Mouse (Mus musculus) hindbrain, embryonic 14.5 days (tissue): ENCODE results near the gene Gm4778. TPM values are rescaled to one million over a fixed set of nuclear protein-coding genes. Genes with fewer than 3 reads are reported as not detected.

ENCODE experiments used
- polyA plus RNA-seq: library from polyadenylated mRNA; unstranded; fragments of >200 nt; fragmentation: Nextera tagmentation; extraction: Ambion mirVana; gene quantifications from 2 replicates; pipeline ENCODE4 v1.2.1, GENCODE M21; 2014

Gm4778 gene
- polyA plus RNA-seq, 1 experiment from 2014 or later, result not detected

Other genes with a start within 250 kb of the Gm4778 start
- gene Gm9125, start 209.2 kb upstream of the Gm4778 start, polyA plus RNA-seq, result not detected in 2 replicates
- gene Gm10697, start 191.4 kb upstream of the Gm4778 start, polyA plus RNA-seq, result not detected in 2 replicates
- gene Gm10696, start 85.8 kb upstream of the Gm4778 start, polyA plus RNA-seq, result not detected in 2 replicates
- not detected in 2 replicates for gene Gm5286, start 67.3 kb upstream of the Gm4778 start, polyA plus RNA-seq
- gene Them4, start 46.1 kb downstream of the Gm4778 start, polyA plus RNA-seq, result 62.1 and 66.4 TPM in 2 replicates
- gene Them5, start 78.1 kb downstream of the Gm4778 start, polyA plus RNA-seq, result not detected in 2 replicates
- 2.6 and 4.1 TPM in 2 replicates for gene C2cd4d, start 98.4 kb downstream of the Gm4778 start, polyA plus RNA-seq
- 0.36 and 0.57 TPM in 2 replicates for gene Rorc, start 108.8 kb downstream of the Gm4778 start, polyA plus RNA-seq
- gene Lingo4, start 134.5 kb downstream of the Gm4778 start, polyA plus RNA-seq, result 0.94 and 1.1 TPM in 2 replicates
- gene Tdrkh, start 149.2 kb downstream of the Gm4778 start, polyA plus RNA-seq, result 45.8 and 53.5 TPM in 2 replicates
- gene Mrpl9, start 179.3 kb downstream of the Gm4778 start, polyA plus RNA-seq, result 58.4 and 59.9 TPM in 2 replicates
- 0.89 and 1.2 TPM in 2 replicates for gene Oaz3, start 179.9 kb downstream of the Gm4778 start, polyA plus RNA-seq
- gene Celf3, start 214.3 kb downstream of the Gm4778 start, polyA plus RNA-seq, result 182 and 237 TPM in 2 replicates
- gene Riiad1, start 216.3 kb downstream of the Gm4778 start, polyA plus RNA-seq, result 15.8 and 24.9 TPM in 2 replicates